Mouse (Mus musculus) adrenal gland, postnatal 10 days (tissue): ENCODE results near the gene Naga. TPM values are rescaled to one million over a fixed set of nuclear protein-coding genes. Genes with fewer than 3 reads are reported as not detected.
"Not testable (repeated sequence)": the region's sequence is repeated elsewhere in the genome, so short reads cannot be mapped to it uniquely, and the experiment has no call there.

Experiments used
- DNase-seq: peaks from one replicate; pipeline ENCODE4 v3.0.0; 2021; ENCODE audit warnings: mixed read lengths
- long read RNA-seq, 2 experiments: library from polyadenylated mRNA; stranded (forward); transcript quantifications; one replicate each; pipeline ENCODE4 v2.0.0; 2021
- total RNA-seq, 2 experiments: library from RNA; stranded (reverse); gene quantifications; 2 replicates each; pipeline ENCODE4 v1.2.3; 2021

Gene Naga
- total RNA-seq, result 10 to 100 TPM; 57.0 to 62.5 TPM
- long read RNA-seq, experiment 1, transcript Naga-201 (10 exons, 1,913 nt), result major isoform, 24 of 42 reads
- long read RNA-seq, experiment 1, partial matches to known transcripts, result 15 of 42 reads
- long read RNA-seq, experiment 1, other reads (novel, unspliced or antisense), result 0 of 42 reads
- long read RNA-seq, experiment 2, transcript Naga-201 (10 exons, 1,913 nt), result major isoform, 27 of 31 reads
- long read RNA-seq, experiment 2, partial matches to known transcripts, result 4 of 31 reads
- long read RNA-seq, experiment 2, other reads (novel, unspliced or antisense), result 0 of 31 reads

DNA sequence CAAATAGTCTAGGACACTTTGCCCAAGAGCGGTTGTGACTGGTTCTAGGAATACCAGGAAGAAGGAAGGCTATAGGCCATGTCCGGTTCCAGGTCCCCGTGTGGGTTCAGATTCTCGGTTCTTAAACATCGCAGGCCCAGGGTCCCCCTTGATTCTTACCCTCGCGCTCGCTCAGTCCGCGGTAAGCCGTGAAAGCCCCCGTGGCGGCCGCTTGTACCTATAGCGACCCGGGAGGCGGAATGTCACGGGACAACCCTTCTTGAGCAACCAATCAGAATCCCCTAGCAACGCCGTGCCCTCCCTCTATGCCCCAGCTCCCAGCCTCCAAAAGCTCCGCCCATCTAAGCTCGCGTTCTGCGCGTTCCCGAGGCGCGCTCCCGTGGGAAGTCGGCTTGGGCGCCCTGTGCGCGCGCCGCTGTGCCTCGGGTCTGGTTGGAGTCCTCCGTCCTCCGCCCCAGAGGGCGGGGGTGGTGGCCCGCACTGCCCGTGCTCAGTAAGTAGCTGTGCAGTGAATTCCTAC, at the start of gene Naga, which contains the start of the genes Pheta2 and Smdt1:
TSS of gene Naga (minus strand) at position 333 of the 520 bp plus-strand sequence.
TSS of gene Pheta2 (plus strand) at position 350 of the 520 bp plus-strand sequence.
TSS of gene Smdt1 (plus strand) at position 367 of the 520 bp plus-strand sequence.
- DNase-seq, result peak; percentile 98

DNA sequence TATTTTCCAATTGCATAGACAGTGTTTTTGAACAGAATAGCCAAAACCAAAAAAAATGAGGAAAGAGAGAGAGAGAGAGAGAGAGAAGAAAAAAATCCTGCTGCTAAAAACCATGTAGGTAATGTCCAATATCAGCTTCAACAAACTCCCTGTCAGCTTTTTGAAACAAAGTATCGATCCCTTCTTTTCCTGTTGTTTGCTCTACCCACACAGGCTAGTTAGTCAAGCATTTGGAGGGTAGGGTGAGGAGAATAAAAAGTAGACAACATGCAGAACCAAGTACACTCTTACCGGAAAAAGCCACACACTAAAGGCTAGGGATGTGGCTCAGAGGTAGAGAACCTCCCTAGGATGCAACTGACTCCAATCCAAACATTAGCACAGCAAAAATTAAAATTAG, 47.0 kb upstream of the Naga start:
- DNase-seq, result no peak

DNA sequence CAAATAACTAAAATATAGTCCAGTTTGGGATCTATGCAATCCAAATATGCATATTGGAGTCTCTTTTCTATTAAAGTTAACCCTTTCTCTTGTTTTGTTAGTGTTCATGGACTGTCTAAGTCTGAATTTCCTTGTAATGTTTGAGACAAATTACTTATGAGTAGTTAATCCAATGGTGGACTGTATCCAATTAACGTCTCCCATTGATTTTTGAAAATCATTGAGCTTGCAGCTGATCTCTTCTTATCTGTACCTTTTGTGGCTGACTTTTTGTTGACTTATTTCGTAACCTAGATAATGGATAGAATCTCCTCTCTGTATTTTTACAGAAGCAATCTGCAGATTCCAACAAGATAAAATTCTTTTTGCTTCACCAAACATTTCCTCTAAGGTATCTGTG, 43.7 kb upstream of the Naga start:
- DNase-seq, result no peak

DNA sequence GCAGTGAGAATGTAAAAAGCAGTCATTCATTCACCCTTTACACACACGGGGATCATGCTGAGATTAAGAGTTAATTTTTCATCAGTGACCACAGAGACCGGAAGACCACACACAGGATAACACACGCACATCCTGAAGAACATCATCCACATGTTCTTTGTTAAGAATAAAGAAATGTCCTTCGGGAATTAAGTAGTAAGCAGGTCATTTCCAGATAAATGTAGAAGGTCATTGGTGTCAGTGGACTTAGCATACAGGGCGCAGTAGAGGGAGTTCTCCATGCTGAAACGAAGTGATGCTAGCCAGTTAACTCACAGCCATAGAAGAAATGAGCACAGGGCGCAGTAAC, 42.0 kb upstream of the Naga start:
- no peak for DNase-seq

- peak; percentile 76 for DNase-seq
These were observed 41.4 kb upstream of the Naga start, which contains the start of gene Cyp2d22 for GRCm38 (mm10) chr15:82379871-82380713. Gene Cyp2d22 (minus strand): TSS chr15:82380260.

DNA sequence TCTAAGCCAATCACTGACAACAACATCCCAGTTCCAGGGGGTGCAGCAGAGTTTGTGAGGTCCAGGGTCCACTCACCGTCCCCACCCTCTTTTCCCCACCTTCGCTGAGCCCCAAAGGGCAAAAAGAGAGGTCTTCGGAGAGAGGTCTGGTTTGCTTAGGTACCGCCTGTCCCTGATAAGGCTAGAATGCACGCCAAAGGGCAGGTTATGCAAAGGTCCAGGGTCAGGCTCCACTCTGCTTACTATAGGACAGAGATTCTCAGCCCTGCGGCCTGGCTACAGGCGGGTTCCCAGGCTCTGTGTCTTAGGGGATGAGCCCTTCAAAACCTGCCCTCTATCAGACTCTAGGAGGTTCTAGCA, 40.8 kb upstream of the Naga start:
- DNase-seq, result no peak

- no peak for DNase-seq
These were observed 39.8 kb upstream of the Naga start for GRCm38 (mm10) chr15:82378261-82379180.

GRCm38 (mm10) chr15:82377701-82378100, 39.0 kb upstream of the Naga start:
- DNase-seq, result no peak

GRCm38 (mm10) chr15:82376393-82377138, 37.8 kb upstream of the Naga start:
- DNase-seq, result peak; percentile 44

DNA sequence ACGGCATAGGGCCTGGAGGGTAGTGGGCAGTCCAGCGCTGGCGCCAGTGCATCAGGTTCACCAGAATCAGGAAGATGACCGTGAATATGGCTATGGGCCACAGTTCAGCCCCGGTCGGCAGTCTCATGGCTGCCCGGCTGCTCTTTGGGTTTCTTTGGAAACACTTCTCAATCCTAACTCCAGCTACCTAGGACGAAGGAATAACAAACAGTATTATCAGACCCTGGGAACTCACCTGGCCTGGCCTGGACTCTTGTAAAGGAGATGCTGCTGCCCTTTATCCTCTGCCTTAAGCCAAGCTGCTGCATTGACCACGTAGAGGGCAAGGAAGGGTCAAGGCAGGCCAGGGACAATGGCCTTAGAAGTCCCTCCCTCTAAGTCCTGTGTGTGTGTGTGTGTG, 37.1 kb upstream of the Naga start:
- no peak for DNase-seq

DNA sequence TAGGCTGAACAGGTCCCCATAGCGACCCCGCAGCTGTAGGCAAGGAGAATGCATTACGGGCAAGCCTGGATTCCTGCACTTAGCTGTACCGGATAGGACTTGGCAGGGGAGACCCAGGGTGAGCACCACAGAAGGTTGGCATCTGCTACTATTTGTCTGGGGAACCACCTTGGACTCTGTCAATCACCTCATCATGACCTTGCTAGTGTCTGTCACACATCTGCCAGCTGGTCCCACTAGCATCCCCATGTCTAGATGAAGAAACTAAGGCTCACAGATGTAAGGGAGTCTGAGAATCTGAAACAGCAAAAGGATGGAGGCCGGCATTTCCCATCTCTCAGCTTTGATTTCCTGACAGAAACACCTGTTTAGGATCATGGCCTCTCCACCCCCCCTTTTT, 35.7 kb upstream of the Naga start:
- no peak for DNase-seq

DNA sequence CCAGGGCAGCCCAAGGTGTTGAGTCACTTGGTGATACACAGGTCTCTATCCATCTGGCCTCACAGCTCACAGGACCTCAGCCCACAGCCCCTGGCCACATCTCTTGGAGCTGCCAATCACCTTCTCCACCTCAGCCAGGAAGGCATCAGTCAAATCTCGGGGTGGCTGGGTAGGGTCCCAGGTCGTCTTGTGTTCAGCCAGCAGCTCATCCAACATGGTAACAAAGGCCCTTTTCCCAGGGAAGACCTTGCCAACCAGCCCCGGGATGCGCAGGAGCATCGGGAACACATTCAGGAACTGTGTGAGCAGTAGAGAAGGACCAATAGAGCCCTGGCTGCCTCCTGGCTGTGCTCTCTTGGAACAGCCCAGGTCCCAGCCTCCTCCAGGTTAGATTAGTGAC, 34.3 kb upstream of the Naga start:
- no peak for DNase-seq

DNA sequence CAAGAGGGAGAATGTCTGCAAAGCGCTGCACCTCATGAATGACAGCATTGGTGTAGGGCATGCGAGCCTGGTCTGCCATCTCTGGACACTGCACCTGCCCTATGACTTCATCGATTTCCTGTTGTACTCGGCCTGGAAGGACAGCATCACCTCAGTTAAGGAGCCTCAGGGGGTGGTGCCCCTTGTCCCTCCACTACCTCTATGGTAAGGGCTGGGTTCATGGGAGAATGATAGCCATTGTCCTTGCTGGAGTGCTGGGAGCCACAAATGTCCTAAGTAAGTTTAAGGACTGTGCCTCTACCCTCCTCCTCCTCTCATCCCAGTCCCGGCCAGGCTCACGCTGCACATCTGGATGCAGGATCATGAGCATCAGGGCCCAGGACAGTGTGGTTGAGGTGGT, 33.7 kb upstream of the Naga start:
- no peak for DNase-seq

DNA sequence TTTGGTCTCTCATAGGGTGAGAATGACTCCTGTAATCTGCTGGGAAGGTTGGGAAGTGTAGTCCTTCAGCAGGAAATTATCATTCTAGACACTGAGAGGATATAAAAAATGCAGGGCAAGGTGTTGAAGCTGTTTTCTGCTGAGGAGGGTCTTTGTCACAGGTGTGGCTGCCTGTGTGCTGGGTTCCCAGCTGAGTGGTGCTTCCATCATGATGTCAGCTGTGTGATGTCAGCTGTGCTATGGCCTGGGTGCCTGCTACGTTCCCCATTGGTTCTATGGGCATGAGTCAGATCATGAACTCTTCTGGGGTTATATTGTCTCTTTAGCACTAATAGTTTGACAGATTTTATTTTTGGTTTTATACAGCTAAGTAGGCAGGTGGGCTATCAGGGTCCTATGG, 30.1 kb upstream of the Naga start:
- no peak for DNase-seq

- DNase-seq, result no peak
These were observed 29.4 kb upstream of the Naga start for GRCm38 (mm10) chr15:82368146-82368545.

- DNase-seq, result not testable (repeated sequence)
These were observed 25.8 kb upstream of the Naga start for GRCm38 (mm10) chr15:82364561-82364960.

DNA sequence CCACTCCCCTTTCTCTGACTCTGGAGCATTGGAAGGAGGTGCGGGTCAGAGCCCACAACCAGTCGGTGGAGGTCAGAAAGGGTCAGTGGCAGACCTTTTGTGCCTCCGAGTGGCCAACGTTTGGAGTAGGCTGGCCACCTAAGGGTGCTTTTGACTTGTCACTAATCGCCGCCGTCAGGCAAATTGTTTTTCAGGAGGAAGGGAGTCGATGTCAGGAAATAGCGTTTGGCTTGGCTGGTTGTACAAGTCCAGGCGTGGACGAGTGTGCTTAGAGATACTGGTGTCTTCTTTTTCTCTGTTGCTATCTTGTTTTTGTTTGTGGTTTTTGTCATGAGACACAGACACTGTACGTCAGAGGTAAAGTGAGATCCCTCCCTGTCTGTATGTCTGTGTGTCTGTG, 25.1 kb upstream of the Naga start:
- not testable (repeated sequence) for DNase-seq

GRCm38 (mm10) chr15:82362234-82362633, 23.5 kb upstream of the Naga start:
- no peak for DNase-seq

GRCm38 (mm10) chr15:82361459-82362018, 22.8 kb upstream of the Naga start:
- DNase-seq, result no peak

DNA sequence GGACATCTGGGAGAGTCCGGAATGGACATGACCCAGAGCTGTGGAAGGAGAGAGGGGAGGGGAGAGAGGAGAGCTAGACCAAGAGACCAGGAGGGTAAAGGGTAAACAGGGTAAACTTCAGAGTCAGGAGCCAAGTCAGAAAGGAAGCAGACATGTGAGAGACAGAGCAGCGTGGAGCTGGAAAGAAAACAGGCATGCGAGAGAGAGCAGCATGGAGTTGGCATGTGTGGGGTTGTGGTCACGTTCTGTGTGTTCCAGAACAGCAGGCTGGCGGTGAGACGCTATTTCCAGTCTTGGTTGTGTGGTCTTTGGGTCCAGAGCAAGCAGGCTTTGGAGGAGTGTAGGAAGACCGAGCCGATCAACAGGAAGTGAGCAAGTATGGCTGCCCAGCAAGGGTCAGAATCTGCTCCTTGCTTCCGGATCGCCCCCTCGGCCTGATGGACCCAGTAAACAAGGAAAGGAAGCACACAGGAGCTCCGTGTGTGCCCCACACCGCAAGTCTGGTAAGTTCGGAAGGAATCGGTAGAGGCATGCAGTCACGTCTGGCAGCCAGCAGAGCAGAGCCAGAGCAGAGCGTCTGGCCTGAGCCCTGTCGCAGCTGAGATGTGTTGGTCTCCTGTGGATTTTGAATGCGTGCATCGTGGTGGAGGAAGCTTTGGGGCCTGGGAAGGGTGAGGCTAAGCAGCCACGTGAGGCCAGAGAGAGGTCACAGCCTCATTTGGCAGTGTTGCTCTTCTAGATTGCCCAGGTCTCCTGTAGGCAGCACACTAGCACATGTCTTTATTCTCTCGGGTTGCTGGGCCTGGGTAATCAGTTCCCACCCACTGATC, 19.9 kb upstream of the Naga start:
- peak; percentile 44 for DNase-seq
